Mouse (Mus musculus) spleen, adult 2 months (tissue): ENCODE data around the gene Piga. TPM values are rescaled to one million over a fixed set of nuclear protein-coding genes. Genes with fewer than 3 reads are reported as not detected.

Experiments used
- DNase-seq, 2 experiments: peaks; one replicate each; pipeline versions ENCODE4 v3.0.0 to v3.0.0-alpha.2; 2012 to 2021; ENCODE audit warnings: low spot score in 2 of 2, low read depth in 1 of 2
- H3K27ac ChIP-seq: fragments of 200-500 bp; 2 replicates; pipeline ENCODE4 v1.5.1; 2012; ENCODE audit warnings: low read length, inconsistent platforms; ENCODE audit not compliant: insufficient read depth
- H3K27me3 ChIP-seq: fragments of 200-500 bp; 2 replicates; pipeline ENCODE4 v1.6.1; 2012; ENCODE audit warnings: mild to moderate bottlenecking, moderate library complexity, low read length, inconsistent platforms; ENCODE audit not compliant: control insufficient read depth, insufficient read depth
- H3K36me3 ChIP-seq: fragments of 200-500 bp; 2 replicates; pipeline ENCODE4 v1.6.1; 2012; ENCODE audit warnings: mild to moderate bottlenecking, low read length, inconsistent platforms; ENCODE audit not compliant: control insufficient read depth, insufficient read depth
- H3K4me1 ChIP-seq: fragments of 200-500 bp; 2 replicates; pipeline ENCODE4 v1.6.1; 2011; ENCODE audit warnings: inconsistent platforms; ENCODE audit not compliant: control insufficient read depth, insufficient read depth, insufficient read length
- H3K4me3 ChIP-seq: fragments of 200-500 bp; 2 replicates; pipeline ENCODE4 v1.5.1; 2011; ENCODE audit warnings: mild to moderate bottlenecking, inconsistent platforms; ENCODE audit not compliant: insufficient read depth, insufficient read length; ENCODE audit errors: extremely low read depth
- CTCF ChIP-seq: fragments of 200-500 bp; IDR thresholded peaks from 2 replicates; pipeline ENCODE4 v1.5.1; 2011; ENCODE audit warnings: mild to moderate bottlenecking, inconsistent platforms; ENCODE audit not compliant: insufficient read depth, insufficient read length, insufficient replicate concordance; ENCODE audit errors: extremely low read depth
- POLR2A ChIP-seq: fragments of 200-500 bp; IDR thresholded peaks from 2 replicates; pipeline ENCODE4 v1.6.1; 2011; ENCODE audit warnings: low read depth, low read length, inconsistent platforms
- WGBS: fragments of 180-500 bp; shearing (Covaris S2); methylation state at CpG from one replicate; pipeline ENCODE4 v1.1.7; 2018; 5-methylcytosine and 5-hydroxymethylcytosine counted together
- polyA plus RNA-seq: library from polyadenylated mRNA; depleted of rRNA; stranded (reverse); fragments of >200 nt; gene quantifications from 2 replicates; pipeline ENCODE4 v1.2.3, GENCODE M21; 2012; rRNA removed

The Piga gene
- 1.8 and 2.2 TPM in 2 replicates for polyA plus RNA-seq

GRCm38 (mm10) chrX:164419471-164419939, at the start of gene Piga:
TSS of gene Piga (plus strand) at chrX:164419787.
- TF ChIP-seq CTCF (no peak), POLR2A (peak; percentile 20; the same call in 1 of the 2 replicates)
- peak; percentile 83 to 91 for DNase-seq

GRCm38 (mm10) chrX:164370576-164370975, 49.0 kb upstream of the Piga start:
- TF ChIP-seq POLR2A (no peak), CTCF (no peak)
- no peak for DNase-seq
- H3K27me3 ChIP-seq: no peaks in the 10 kb centered on the region
- H3K27ac ChIP-seq: no peak overlapping the region
- H3K4me1 ChIP-seq: no peaks in the 10 kb centered on the region
- H3K36me3 ChIP-seq: no peaks in the 10 kb centered on the region
- H3K4me3 ChIP-seq: no peak overlapping the region
- 75% methylated on average over 3 of the region's 3 CpGs for WGBS

More at GRCm38 (mm10) chrX:164419471-164419939, at the start of gene Piga:
- 26% methylated on average over 40 of the region's 40 CpGs for WGBS
- no peaks in the 10 kb centered on the region for H3K4me1 ChIP-seq
- H3K36me3 ChIP-seq: peaks cover 4% of the 10 kb centered on the region
- H3K27me3 ChIP-seq: no peaks in the 10 kb centered on the region
- H3K4me3 ChIP-seq: peak within 1 kb of the TSS; percentile 63
- H3K27ac ChIP-seq: peak within 1 kb of the TSS; percentile 57

GRCm38 (mm10) chrX:164373081-164373480, 46.5 kb upstream of the Piga start, which contains the start of gene Vegfd:
TSS of gene Vegfd (plus strand) at chrX:164373378.
- Histone ChIP-seq H3K4me1 (no peaks in the 10 kb centered on the region), H3K27me3 (no peaks in the 10 kb centered on the region), H3K27ac (no peak within 1 kb of the TSS), H3K4me3 (no peak within 1 kb of the TSS), H3K36me3 (no peaks in the 10 kb centered on the region)
- no peak for DNase-seq
- WGBS: 55% methylated on average over 3 of the region's 3 CpGs
- TF ChIP-seq CTCF: no peak
- TF ChIP-seq POLR2A: no peak

DNA sequence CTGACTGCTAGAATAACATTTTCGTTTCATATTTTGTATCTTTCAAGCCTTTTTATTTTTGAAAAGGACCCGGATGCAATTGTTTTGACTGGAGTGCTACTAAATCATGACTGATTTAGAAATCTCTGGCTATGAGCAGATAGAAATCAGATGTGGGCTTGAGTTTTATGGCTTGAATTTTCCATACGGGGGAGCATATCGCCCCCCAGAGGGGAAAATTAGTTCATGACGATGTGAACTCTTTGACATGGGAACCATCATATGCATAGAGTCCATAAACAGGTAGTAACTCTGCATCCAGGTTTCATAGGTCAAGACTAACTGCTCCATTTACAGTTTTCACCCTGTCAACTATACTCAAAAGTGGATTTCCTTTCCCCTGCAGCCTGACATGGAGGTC, 45.0 kb upstream of the Piga start:
- no peak overlapping the region for H3K4me3 ChIP-seq
- WGBS: 49% methylated on average over 5 of the region's 5 CpGs

DNA sequence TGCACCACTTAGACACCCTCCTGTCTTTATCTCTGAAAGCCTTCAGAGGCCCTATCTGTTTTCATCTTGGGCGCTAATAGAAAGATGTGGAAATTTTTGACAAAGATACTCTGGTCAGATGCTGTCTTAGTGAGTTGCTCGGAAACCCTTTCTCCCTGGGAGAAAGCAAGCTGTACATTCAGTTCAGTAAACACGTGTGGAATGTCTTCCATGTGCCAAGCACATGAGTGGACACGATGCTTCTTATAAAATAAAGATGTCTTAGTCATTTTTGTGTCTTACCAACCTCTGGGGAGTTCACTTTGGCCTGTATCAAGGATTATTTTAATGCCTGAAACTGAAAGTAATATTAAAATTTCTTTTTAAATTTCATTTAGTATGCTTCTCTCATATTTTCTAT, 39.9 kb upstream of the Piga start:
- no peaks in the 10 kb centered on the region for H3K27me3 ChIP-seq
- H3K27ac ChIP-seq: no peak overlapping the region
- H3K36me3 ChIP-seq: no peaks in the 10 kb centered on the region
- no peak overlapping the region for H3K4me3 ChIP-seq
- 82% methylated on average over 4 of the region's 4 CpGs for WGBS
- no peak for TF ChIP-seq POLR2A
- no peak for TF ChIP-seq CTCF
- H3K4me1 ChIP-seq: no peaks in the 10 kb centered on the region
- DNase-seq: no peak

More for the DNA sequence above, 45.0 kb upstream of the Piga start:
- Histone ChIP-seq H3K27me3 (no peaks in the 10 kb centered on the region), H3K4me1 (no peaks in the 10 kb centered on the region), H3K27ac (no peak overlapping the region), H3K36me3 (no peaks in the 10 kb centered on the region)
- no peak for TF ChIP-seq POLR2A
- no peak for TF ChIP-seq CTCF
- no peak for DNase-seq

GRCm38 (mm10) chrX:164381618-164382408, 37.8 kb upstream of the Piga start:
- Histone ChIP-seq H3K4me3 (peak overlapping the region; percentile 49), H3K4me1 (no peaks in the 10 kb centered on the region), H3K27me3 (no peaks in the 10 kb centered on the region), H3K27ac (no peak overlapping the region), H3K36me3 (no peaks in the 10 kb centered on the region)
- DNase-seq: peak; percentile 22 to 54
- TF ChIP-seq CTCF (no peak), POLR2A (no peak)
- WGBS: 19% methylated on average over 32 of the region's 33 CpGs

DNA sequence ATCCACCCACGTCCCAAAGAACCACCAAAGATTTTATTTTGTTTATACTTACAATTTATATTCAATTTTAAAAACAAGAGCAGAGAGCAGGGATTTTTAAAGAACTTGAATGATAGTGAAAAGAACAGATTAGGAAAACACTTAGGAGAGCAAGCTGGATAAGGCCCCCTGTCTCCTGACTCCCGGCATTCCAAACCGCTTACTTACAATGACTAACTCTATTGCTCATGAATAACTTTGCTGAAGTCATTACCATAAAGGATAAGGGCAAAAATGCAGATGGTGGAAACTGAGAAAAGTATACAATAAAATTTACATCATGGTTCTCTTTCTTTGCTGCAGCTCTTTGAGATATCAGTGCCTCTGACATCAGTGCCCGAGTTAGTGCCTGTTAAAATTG, 25.5 kb upstream of the Piga start:
- Histone ChIP-seq H3K4me3 (no peak overlapping the region), H3K36me3 (no peaks in the 10 kb centered on the region), H3K4me1 (no peaks in the 10 kb centered on the region), H3K27ac (no peak overlapping the region), H3K27me3 (no peaks in the 10 kb centered on the region)
- DNase-seq: no peak
- no peak for TF ChIP-seq POLR2A
- no peak for TF ChIP-seq CTCF
- 87% methylated on average over 4 of the region's 4 CpGs for WGBS
